Mouse (Mus musculus) MEL (cell line): ENCODE measurements at regions not wholly inside any gene's neighbourhood (a gene's known extent, or its start where the extent isn't known, plus 50 kb on each side); places are given as distances from the start of the nearest gene placed in this dataset.

Experiments used
- CTCF ChIP-seq, 3 experiments: IDR thresholded peaks in 2 of 3; conservative IDR thresholded peaks in 1 of 3; 2 replicates each; pipeline ENCODE4 v1.5.1; 2011 to 2012; ENCODE audit warnings: low read length in 3 of 3, low read depth in 2 of 3, mild to moderate bottlenecking in 2 of 3, improper control_type of control experiment in 1 of 3, inconsistent platforms in 1 of 3, mixed read lengths in 1 of 3, moderate library complexity in 1 of 3; ENCODE audit not compliant: control insufficient read depth in 1 of 3, insufficient read depth in 1 of 3, poor library complexity in 1 of 3, severe bottlenecking in 1 of 3
- EP300 ChIP-seq, 2 experiments: IDR thresholded peaks; 2 replicates each; pipeline ENCODE4 v1.6.1; 2011; ENCODE audit warnings: improper control_type of control experiment in 2 of 2, low read length in 2 of 2, low read depth in 1 of 2, mild to moderate bottlenecking in 1 of 2
- JUND ChIP-seq: IDR thresholded peaks from 2 replicates; pipeline ENCODE4 v1.6.1; 2011; ENCODE audit warnings: low read depth, mild to moderate bottlenecking, improper control_type of control experiment, low read length
- MAX ChIP-seq: IDR thresholded peaks from 2 replicates; pipeline ENCODE4 v1.6.1; 2011; ENCODE audit warnings: low read length, improper control_type of control experiment
- MAZ ChIP-seq: IDR thresholded peaks from 2 replicates; pipeline ENCODE4 v1.6.1; 2012; ENCODE audit warnings: low read depth, mild to moderate bottlenecking, inconsistent platforms, low read length, improper control_type of control experiment
- MYC ChIP-seq: IDR thresholded peaks from 2 replicates; pipeline ENCODE4 v1.6.1; 2011; ENCODE audit warnings: low read depth, mild to moderate bottlenecking, low read length, improper control_type of control experiment, moderate library complexity
- POLR2A ChIP-seq, 2 experiments: IDR thresholded peaks; 2 replicates each; pipeline ENCODE4 v1.6.1; 2011 to 2012; ENCODE audit warnings: low read length in 2 of 2, mild to moderate bottlenecking in 2 of 2, control low read depth in 1 of 2, improper control_type of control experiment in 1 of 2, low read depth in 1 of 2, moderate library complexity in 1 of 2; ENCODE audit not compliant: control insufficient read depth in 1 of 2, insufficient read depth in 1 of 2, poor library complexity in 1 of 2
- POLR2AphosphoS5 ChIP-seq: IDR thresholded peaks from 2 replicates; pipeline ENCODE4 v1.6.1; 2012; ENCODE audit warnings: low read depth, borderline replicate concordance, mild to moderate bottlenecking, inconsistent platforms, low read length, moderate library complexity, mixed read lengths
- TAL1 ChIP-seq: IDR thresholded peaks from 2 replicates; pipeline ENCODE4 v1.6.1; 2012; ENCODE audit warnings: mild to moderate bottlenecking, inconsistent platforms, low read length, moderate library complexity, mixed read lengths
- TCF12 ChIP-seq: IDR thresholded peaks from 2 replicates; pipeline ENCODE4 v1.6.1; 2014; ENCODE audit warnings: low read depth, mild to moderate bottlenecking, inconsistent platforms, low read length, improper control_type of control experiment, moderate library complexity
- USF1 ChIP-seq: IDR thresholded peaks from 2 replicates; pipeline ENCODE4 v1.6.1; 2014; ENCODE audit warnings: low read depth, mild to moderate bottlenecking, inconsistent platforms, low read length, improper control_type of control experiment, moderate library complexity
- ZC3H11A ChIP-seq: IDR thresholded peaks from 2 replicates; pipeline ENCODE4 v1.6.1; 2012; ENCODE audit warnings: low read depth, mild to moderate bottlenecking, inconsistent platforms, low read length, improper control_type of control experiment
- ZKSCAN1 ChIP-seq: IDR thresholded peaks from 2 replicates; pipeline ENCODE4 v1.6.1; 2012; ENCODE audit warnings: low read depth, mild to moderate bottlenecking, inconsistent platforms, low read length, improper control_type of control experiment, moderate library complexity

- TF ChIP-seq TAL1 (no peak), CTCF (IDR thresholded peaks at IDR 0.05 in 2 of 3, conservative IDR thresholded peaks at IDR 0.05 in 1 of 3; ENCODE audit: control insufficient read depth in 1 of 3, insufficient read depth in 1 of 3, low read depth in 2 of 3, low read length in 3 of 3, poor library complexity in 1 of 3, severe bottlenecking in 1 of 3) (no peak), MAX (no peak), TCF12 (no peak), POLR2A (IDR thresholded peaks at IDR 0.05; ENCODE audit: control insufficient read depth in 1 of 2, insufficient read depth in 1 of 2, low read depth in 1 of 2, low read length in 2 of 2, poor library complexity in 1 of 2) (no peak), POLR2AphosphoS5 (no peak), ZKSCAN1 (no peak), MYC (no peak), MAZ (no peak), USF1 (no peak), EP300 (IDR thresholded peaks at IDR 0.05; ENCODE audit: low read depth in 1 of 2, low read length in 2 of 2) (no peak), ZC3H11A (no peak), JUND (no peak)
Observed at GRCm38 (mm10) chr13:46014637-46015036, 49.8 kb upstream of the Atxn1 start.
